Comparison of ENCODE assay signal across 9 mouse cellular contexts in genomic region chr14:55177274-55177673, GRCm38 (mm10). TPM values are rescaled to one million over a fixed set of nuclear protein-coding genes. Genes with fewer than 3 reads are reported as not detected.
DNase-seq lines count a peak whose midpoint lies in the region; ATAC-seq and TF ChIP-seq lines count a peak whose summit lies in the region.
"Had no signal": no experiment of that assay in that cellular context is flagged by ENCODE, and none has a peak within 500 bp of the region (broad histone marks: within the 10 kb centered on the region; RNA-seq: fewer than 3 reads in every experiment).

No protein-coding gene starts in this region.

- peak; percentile 74 for TF ChIP-seq CTCF in cortical plate, adult 2 months (IDR thresholded peaks at IDR 0.05; ENCODE audit: extremely low read depth, insufficient read depth, low read length)

- no peaks in the 10 kb centered on the region for H3K9me3 ChIP-seq in midbrain, embryonic 14.5 days (ENCODE audit: control insufficient read depth, low read length)
- H3K9me3 ChIP-seq in midbrain, embryonic 13.5 days: no peaks in the 10 kb centered on the region
- no peaks in the 10 kb centered on the region for H3K9me3 ChIP-seq in liver, embryonic 13.5 days (replicated peaks)
- H3K9me3 ChIP-seq: megakaryocyte, embryonic 14.5 days had no signal

- H3K9ac ChIP-seq in midbrain, embryonic 14.5 days (replicated peaks; ENCODE audit: low read length): no peak overlapping the region
- no peak overlapping the region for H3K9ac ChIP-seq in midbrain, embryonic 13.5 days (replicated peaks)
- H3K9ac ChIP-seq in liver, embryonic 13.5 days: no peak overlapping the region

- peak; percentile 47 for DNase-seq in midbrain, embryonic 14.5 days
- DNase-seq in adrenal gland, adult 18-20 months (ENCODE audit: low spot score in 2 of 2): peak; percentile 55 to 61
- peak; percentile 51 for DNase-seq in kidney, adult 9 months
- peak; percentile 13 for DNase-seq in liver, embryonic 13.5 days
- peak; percentile 66 for DNase-seq in retina, embryonic 14.5 days (ENCODE audit: low spot score)
- peak; percentile 32 for DNase-seq in yolk sac, embryonic 10.5 days (ENCODE audit: low spot score)

- no peak overlapping the region for H3K4me2 ChIP-seq in midbrain, embryonic 14.5 days (ENCODE audit: low read length)
- H3K4me2 ChIP-seq in midbrain, embryonic 13.5 days (replicated peaks): no peak overlapping the region
- no peak overlapping the region for H3K4me2 ChIP-seq in liver, embryonic 13.5 days

- no peak overlapping the region for H3K4me3 ChIP-seq in midbrain, embryonic 14.5 days (replicated peaks; ENCODE audit: low read depth, low read length)
- H3K4me3 ChIP-seq in midbrain, embryonic 13.5 days (replicated peaks): no peak overlapping the region
- H3K4me3 ChIP-seq in cortical plate, adult 2 months (ENCODE audit: insufficient read depth, low read length): no peak overlapping the region
- no peak overlapping the region for H3K4me3 ChIP-seq in liver, embryonic 13.5 days (replicated peaks)
- H3K4me3 ChIP-seq: megakaryocyte, embryonic 14.5 days had no signal

- no peaks in the 10 kb centered on the region for H3K27me3 ChIP-seq in midbrain, embryonic 14.5 days (ENCODE audit: control insufficient read depth, insufficient read depth, low read length)
- H3K27me3 ChIP-seq in midbrain, embryonic 13.5 days: no peaks in the 10 kb centered on the region
- no peaks in the 10 kb centered on the region for H3K27me3 ChIP-seq in liver, embryonic 13.5 days

- no peak for ATAC-seq in midbrain, embryonic 14.5 days (ENCODE audit: low FRiP score, low TSS enrichment)
- ATAC-seq in midbrain, embryonic 13.5 days: no peak
- ATAC-seq in liver, embryonic 13.5 days (ENCODE audit: low read depth): no peak

- H3K4me1 ChIP-seq in midbrain, embryonic 14.5 days (ENCODE audit: control insufficient read depth, insufficient read depth, low read length): 0 out of 2 replicates have a peak, but pooled peaks cover 3% of the 10 kb centered on the region
- H3K4me1 ChIP-seq in midbrain, embryonic 13.5 days (replicated peaks): 0 out of 2 replicates have a peak, but pooled peaks cover 4% of the 10 kb centered on the region
- H3K4me1 ChIP-seq in cortical plate, adult 2 months (ENCODE audit: control insufficient read depth, insufficient read depth, low read length): no peaks in the 10 kb centered on the region
- H3K4me1 ChIP-seq in liver, embryonic 13.5 days (replicated peaks): no peaks in the 10 kb centered on the region
- H3K4me1 ChIP-seq: megakaryocyte, embryonic 14.5 days had no signal

- H3K27ac ChIP-seq in midbrain, embryonic 14.5 days (replicated peaks; ENCODE audit: low read depth, low read length): no peak overlapping the region
- no peak overlapping the region for H3K27ac ChIP-seq in midbrain, embryonic 13.5 days
- no peak overlapping the region for H3K27ac ChIP-seq in cortical plate, adult 2 months (ENCODE audit: insufficient read depth, low read length)
- no peak overlapping the region for H3K27ac ChIP-seq in liver, embryonic 13.5 days

- 35% methylated on average over 5 of the region's 5 CpGs for WGBS in midbrain, embryonic 14.5 days
- 41% methylated on average over 5 of the region's 5 CpGs for WGBS in midbrain, embryonic 13.5 days
- WGBS in liver, embryonic 13.5 days (ENCODE audit: insufficient replicate concordance): 18% methylated on average over 5 of the region's 5 CpGs

- H3K36me3 ChIP-seq in midbrain, embryonic 14.5 days (ENCODE audit: control insufficient read depth, insufficient read depth, low read length): no peaks in the 10 kb centered on the region
- no peaks in the 10 kb centered on the region for H3K36me3 ChIP-seq in midbrain, embryonic 13.5 days
- no peaks in the 10 kb centered on the region for H3K36me3 ChIP-seq in liver, embryonic 13.5 days

- TF ChIP-seq POLR2A in cortical plate, adult 2 months (IDR thresholded peaks at IDR 0.05; ENCODE audit: extremely low read depth, insufficient read depth, low read length): no peak

RNA-seq across cellular contexts. Expression of gene Dhrs2, which starts 44.5 kb away (rescaled TPM):
- 0.78 and 0.97 TPM in 2 replicates for polyA plus RNA-seq in midbrain, embryonic 14.5 days (2014; fragmentation: Nextera tagmentation; extraction: Ambion mirVana)
- polyA plus RNA-seq in midbrain, embryonic 13.5 days (2015; fragmentation: Nextera tagmentation; extraction: Ambion mirVana): 0.31 and 0.35 TPM in 2 replicates
- not detected for total RNA-seq in adrenal gland, adult 18-20 months (2021)
- polyA plus RNA-seq in cortical plate, adult 2 months (2012; rRNA removed): 0.13 TPM in 1 of 2 replicates, not detected in the other
- not detected in 2 replicates for polyA plus RNA-seq in liver, embryonic 13.5 days (2015; fragmentation: Nextera tagmentation; extraction: Ambion mirVana)

Comparison
In these comparisons a context has a peak if more than half of its experiments do, and no peak if none do; other contexts are left out.
1. DNase-seq: peak in every context shown above with its lines; median percentile 66 in retina, embryonic 14.5 days; 58 in adrenal gland, adult 18-20 months; 51 in kidney, adult 9 months; 47 in midbrain, embryonic 14.5 days; 32 in yolk sac, embryonic 10.5 days; 13 in liver, embryonic 13.5 days.